Mouse (Mus musculus) heart, postnatal 0 days (tissue): Measurements from ENCODE around the gene Mnat1.

ENCODE experiments used
- CTCF ChIP-seq: IDR thresholded peaks from 2 replicates; pipeline ENCODE4 v1.5.1; 2016; ENCODE audit warnings: antibody characterized with exemption, control low read depth, low read depth
- EP300 ChIP-seq: IDR thresholded peaks from 2 replicates; pipeline ENCODE4 v1.6.1; 2016; ENCODE audit warnings: antibody characterized with exemption, low read depth

GRCm38 (mm10) chr12:73295505-73296140 lies 172.1 kb downstream of the Mnat1 start:
- TF ChIP-seq CTCF = no peak
- no peak for TF ChIP-seq EP300
